Mouse (Mus musculus) heart, embryonic 15.5 days (tissue): Measurements from ENCODE around the gene Elmo3. TPM values are rescaled to one million over a fixed set of nuclear protein-coding genes. Genes with fewer than 3 reads are reported as not detected.

Experiments used
- ATAC-seq: fragments of 200-750 bp; cut with Nextera tagmentation; replicated peaks from 2 replicates; pipeline ENCODE4 v1.8.0; 2017; ENCODE audit warnings: low read depth, moderate TSS enrichment; ENCODE audit not compliant: insufficient number of reproducible peaks, insufficient read depth, low FRiP score
- H3K27ac ChIP-seq: fragments of 300-500 bp; sonication (generic); 2 replicates; pipeline ENCODE4 v1.5.1; 2015; ENCODE audit warnings: mild to moderate bottlenecking, inconsistent platforms
- H3K27me3 ChIP-seq: fragments of 300-500 bp; sonication (generic); 2 replicates; pipeline ENCODE4 v1.6.1; 2015; ENCODE audit warnings: inconsistent platforms
- H3K36me3 ChIP-seq: fragments of 300-500 bp; sonication (generic); 2 replicates; pipeline ENCODE4 v1.6.1; 2015; ENCODE audit warnings: mild to moderate bottlenecking, inconsistent platforms
- H3K4me1 ChIP-seq: fragments of 300-500 bp; sonication (generic); replicated peaks from 2 replicates; pipeline ENCODE4 v1.6.1; 2015; ENCODE audit warnings: inconsistent platforms
- H3K4me2 ChIP-seq: fragments of 300-500 bp; sonication (generic); 2 replicates; pipeline ENCODE4 v1.6.1; 2015; ENCODE audit warnings: inconsistent platforms, mild to moderate bottlenecking, moderate library complexity
- H3K4me3 ChIP-seq: fragments of 300-500 bp; sonication (generic); 2 replicates; pipeline ENCODE4 v1.5.1; 2015; ENCODE audit warnings: mild to moderate bottlenecking, inconsistent platforms
- H3K9ac ChIP-seq: fragments of 300-500 bp; sonication (generic); 2 replicates; pipeline ENCODE4 v1.6.1; 2015; ENCODE audit warnings: mild to moderate bottlenecking, inconsistent platforms
- H3K9me3 ChIP-seq: fragments of 300-500 bp; sonication (generic); replicated peaks from 2 replicates; pipeline ENCODE4 v1.6.1; 2016; ENCODE audit warnings: inconsistent platforms
- WGBS: fragments of 180-500 bp; shearing (Covaris S2); methylation state at CpG from one replicate; pipeline ENCODE4 v1.1.7; 2015; ENCODE audit warnings: mixed read lengths; 5-methylcytosine and 5-hydroxymethylcytosine counted together
- polyA plus RNA-seq: library from polyadenylated mRNA; unstranded; fragments of >200 nt; fragmentation: Nextera tagmentation; extraction: Ambion mirVana; gene quantifications from 2 replicates; pipeline ENCODE4 v1.2.1, GENCODE M21; 2015

Gene Elmo3
- polyA plus RNA-seq, 1 experiment from 2014 or later: 2.3 TPM

- Histone ChIP-seq H3K4me2 (peak overlapping the region; percentile 80), H3K36me3 (0 out of 2 replicates have a peak, but pooled peaks cover 3% of the 10 kb centered on the region), H3K4me1 (peaks cover 36% of the 10 kb centered on the region), H3K9ac (peak overlapping the region; percentile 62), H3K27ac (no peak overlapping the region), H3K9me3 (no peaks in the 10 kb centered on the region), H3K27me3 (peaks cover 56% of the 10 kb centered on the region), H3K4me3 (peak overlapping the region; percentile 79)
- 12% methylated on average over 10 of the region's 10 CpGs for WGBS
- no peak for ATAC-seq
Observed at GRCm38 (mm10) chr8:105265128-105265527, 40.3 kb upstream of the Elmo3 start.

DNA sequence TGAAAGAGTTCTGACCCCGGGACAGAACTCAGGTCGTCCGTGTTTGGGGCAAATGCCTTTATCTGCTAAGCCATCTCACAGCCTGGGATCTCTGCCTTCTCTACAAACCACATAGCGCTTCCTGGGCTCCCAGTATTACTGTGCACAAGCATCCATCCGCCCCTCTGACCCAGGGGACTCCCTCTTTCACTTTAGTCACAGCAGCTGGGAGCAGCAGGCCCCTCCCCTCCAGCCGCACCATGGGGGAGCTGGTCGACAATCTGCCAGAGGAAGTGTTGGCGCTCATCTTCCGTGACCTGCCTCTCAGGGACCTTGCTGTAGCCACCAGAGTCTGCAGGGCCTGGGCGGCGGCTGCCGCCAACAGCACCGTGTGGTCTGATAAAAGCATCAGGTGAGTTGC lies 38.6 kb upstream of the Elmo3 start:
- peaks cover 42% of the 10 kb centered on the region for H3K4me1 ChIP-seq
- H3K9ac ChIP-seq: no peak overlapping the region
- peaks cover 62% of the 10 kb centered on the region for H3K27me3 ChIP-seq
- no peaks in the 10 kb centered on the region for H3K9me3 ChIP-seq
- H3K4me2 ChIP-seq: no peak overlapping the region
- no peak overlapping the region for H3K4me3 ChIP-seq
- ATAC-seq: no peak
- 44% methylated on average over 13 of the region's 13 CpGs for WGBS
- no peak overlapping the region for H3K27ac ChIP-seq
- 0 out of 2 replicates have a peak, but pooled peaks cover 3% of the 10 kb centered on the region for H3K36me3 ChIP-seq

- H3K36me3 ChIP-seq: 0 out of 2 replicates have a peak, but pooled peaks cover 3% of the 10 kb centered on the region
- peak overlapping the region; percentile 50 for H3K4me3 ChIP-seq
- H3K27me3 ChIP-seq: peaks cover 74% of the 10 kb centered on the region
- peaks cover 42% of the 10 kb centered on the region for H3K4me1 ChIP-seq
- peak; percentile 24; the same call in 1 of the 2 replicates for ATAC-seq
- peak overlapping the region; percentile 52 for H3K9ac ChIP-seq
- no peak overlapping the region for H3K27ac ChIP-seq
- WGBS: 3% methylated on average over 65 of the region's 65 CpGs
- peak overlapping the region; percentile 84 for H3K4me2 ChIP-seq
- no peaks in the 10 kb centered on the region for H3K9me3 ChIP-seq
Observed at GRCm38 (mm10) chr8:105268342-105269074, 36.9 kb upstream of the Elmo3 start.

DNA sequence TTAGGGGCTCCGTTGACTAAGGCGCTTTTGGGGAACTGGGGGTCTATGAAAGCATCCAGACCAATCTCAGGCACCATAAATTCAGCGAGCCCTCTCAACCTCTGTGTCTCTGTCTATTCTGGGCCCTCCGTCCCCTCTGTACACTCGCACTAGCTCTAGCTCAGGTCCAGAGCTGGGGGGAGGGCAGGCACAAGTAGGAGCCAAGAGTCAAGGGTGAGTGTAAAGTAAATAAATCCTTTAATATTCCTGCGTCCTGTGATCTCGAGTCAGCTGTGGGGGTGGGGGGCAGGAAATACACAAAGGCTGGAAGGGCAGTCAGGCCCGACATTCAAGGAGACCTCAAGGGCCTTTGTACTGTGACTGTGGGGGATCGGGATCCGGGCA lies 36.3 kb upstream of the Elmo3 start:
- H3K27me3 ChIP-seq: peaks cover 77% of the 10 kb centered on the region
- WGBS: 6% methylated on average over 10 of the region's 10 CpGs
- H3K36me3 ChIP-seq: 0 out of 2 replicates have a peak, but pooled peaks cover 3% of the 10 kb centered on the region
- peak overlapping the region; percentile 52 for H3K9ac ChIP-seq
- ATAC-seq: no peak
- peak overlapping the region; percentile 84 for H3K4me2 ChIP-seq
- no peaks in the 10 kb centered on the region for H3K9me3 ChIP-seq
- H3K27ac ChIP-seq: no peak overlapping the region
- peak overlapping the region; percentile 50 for H3K4me3 ChIP-seq
- peaks cover 37% of the 10 kb centered on the region for H3K4me1 ChIP-seq

GRCm38 (mm10) chr8:105269461-105269947 lies 35.9 kb upstream of the Elmo3 start, which contains the start of gene Hsf4:
Gene Hsf4 (plus strand): TSS chr8:105269801.
- Histone ChIP-seq H3K4me1 (peaks cover 36% of the 10 kb centered on the region), H3K27me3 (peaks cover 81% of the 10 kb centered on the region), H3K36me3 (0 out of 2 replicates have a peak, but pooled peaks cover 3% of the 10 kb centered on the region), H3K4me3 (peak within 1 kb of the TSS; percentile 50), H3K27ac (no peak within 1 kb of the TSS), H3K4me2 (peak within 1 kb of the TSS; percentile 84), H3K9ac (peak within 1 kb of the TSS; percentile 52), H3K9me3 (no peaks in the 10 kb centered on the region)
- under 1% methylated on average over 42 of the region's 42 CpGs for WGBS
- no peak; the same call in 1 of the 2 replicates for ATAC-seq

GRCm38 (mm10) chr8:105270101-105270915 lies 35.1 kb upstream of the Elmo3 start:
- WGBS: 5% methylated on average over 39 of the region's 39 CpGs

GRCm38 (mm10) chr8:105270916-105271186 lies 34.5 kb upstream of the Elmo3 start:
- Histone ChIP-seq H3K27ac (no peak overlapping the region), H3K4me2 (peak overlapping the region; percentile 84; the same call in 1 of the 2 replicates), H3K36me3 (0 out of 2 replicates have a peak, but pooled peaks cover 3% of the 10 kb centered on the region), H3K27me3 (peaks cover 92% of the 10 kb centered on the region), H3K9ac (no peak overlapping the region), H3K4me3 (peak overlapping the region; percentile 50; the same call in 1 of the 2 replicates), H3K4me1 (peaks cover 36% of the 10 kb centered on the region), H3K9me3 (no peaks in the 10 kb centered on the region)
- ATAC-seq: no peak
- WGBS: 5% methylated on average over 11 of the region's 11 CpGs

More at GRCm38 (mm10) chr8:105270101-105270915, 35.1 kb upstream of the Elmo3 start:
- Histone ChIP-seq H3K4me2 (peak overlapping the region; percentile 84), H3K4me1 (peaks cover 31% of the 10 kb centered on the region), H3K27me3 (peaks cover 89% of the 10 kb centered on the region), H3K9me3 (no peaks in the 10 kb centered on the region), H3K4me3 (peak overlapping the region; percentile 50), H3K27ac (no peak overlapping the region), H3K36me3 (0 out of 2 replicates have a peak, but pooled peaks cover 3% of the 10 kb centered on the region), H3K9ac (peak overlapping the region; percentile 52)
- ATAC-seq: no peak

DNA sequence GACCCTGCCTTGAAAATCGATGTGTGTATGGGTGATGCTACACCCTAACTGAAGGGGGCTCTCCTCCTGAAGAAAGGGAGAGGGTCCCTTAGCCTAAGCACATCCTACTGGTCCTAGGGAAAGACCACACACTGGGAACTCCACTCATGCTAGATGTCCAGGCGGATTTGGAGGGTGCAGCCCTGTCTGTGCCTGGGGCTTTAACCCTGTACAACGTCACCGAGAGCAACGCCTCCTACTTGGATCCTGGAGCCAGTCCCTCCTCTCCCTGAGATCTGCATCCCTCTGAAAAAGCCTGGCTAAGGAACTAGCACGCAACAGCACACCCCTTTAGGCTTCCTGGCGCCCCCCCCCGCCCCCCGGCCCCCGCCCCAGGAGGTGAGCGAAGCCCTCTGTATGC lies 30.0 kb upstream of the Elmo3 start:
- H3K36me3 ChIP-seq: no peaks in the 10 kb centered on the region
- peak overlapping the region; percentile 51 for H3K4me3 ChIP-seq
- H3K27me3 ChIP-seq: peaks cover 95% of the 10 kb centered on the region
- H3K4me1 ChIP-seq: peaks cover 32% of the 10 kb centered on the region
- no peaks in the 10 kb centered on the region for H3K9me3 ChIP-seq
- WGBS: 9% methylated on average over 11 of the region's 11 CpGs
- peak overlapping the region; percentile 84 for H3K4me2 ChIP-seq
- no peak overlapping the region for H3K9ac ChIP-seq
- no peak overlapping the region for H3K27ac ChIP-seq
- ATAC-seq: no peak

GRCm38 (mm10) chr8:105275840-105276239 lies 29.6 kb upstream of the Elmo3 start, which contains the start of gene Nol3:
Gene Nol3 (plus strand): TSS chr8:105276140.
- Histone ChIP-seq H3K9ac (peak within 1 kb of the TSS; percentile 49), H3K4me2 (peak within 1 kb of the TSS; percentile 84), H3K4me3 (peak within 1 kb of the TSS; percentile 51), H3K27me3 (peaks cover 94% of the 10 kb centered on the region), H3K4me1 (peaks cover 27% of the 10 kb centered on the region), H3K36me3 (no peaks in the 10 kb centered on the region), H3K9me3 (no peaks in the 10 kb centered on the region), H3K27ac (no peak within 1 kb of the TSS)
- no peak for ATAC-seq
- 5% methylated on average over 10 of the region's 10 CpGs for whole genome bisulfite sequencing

DNA sequence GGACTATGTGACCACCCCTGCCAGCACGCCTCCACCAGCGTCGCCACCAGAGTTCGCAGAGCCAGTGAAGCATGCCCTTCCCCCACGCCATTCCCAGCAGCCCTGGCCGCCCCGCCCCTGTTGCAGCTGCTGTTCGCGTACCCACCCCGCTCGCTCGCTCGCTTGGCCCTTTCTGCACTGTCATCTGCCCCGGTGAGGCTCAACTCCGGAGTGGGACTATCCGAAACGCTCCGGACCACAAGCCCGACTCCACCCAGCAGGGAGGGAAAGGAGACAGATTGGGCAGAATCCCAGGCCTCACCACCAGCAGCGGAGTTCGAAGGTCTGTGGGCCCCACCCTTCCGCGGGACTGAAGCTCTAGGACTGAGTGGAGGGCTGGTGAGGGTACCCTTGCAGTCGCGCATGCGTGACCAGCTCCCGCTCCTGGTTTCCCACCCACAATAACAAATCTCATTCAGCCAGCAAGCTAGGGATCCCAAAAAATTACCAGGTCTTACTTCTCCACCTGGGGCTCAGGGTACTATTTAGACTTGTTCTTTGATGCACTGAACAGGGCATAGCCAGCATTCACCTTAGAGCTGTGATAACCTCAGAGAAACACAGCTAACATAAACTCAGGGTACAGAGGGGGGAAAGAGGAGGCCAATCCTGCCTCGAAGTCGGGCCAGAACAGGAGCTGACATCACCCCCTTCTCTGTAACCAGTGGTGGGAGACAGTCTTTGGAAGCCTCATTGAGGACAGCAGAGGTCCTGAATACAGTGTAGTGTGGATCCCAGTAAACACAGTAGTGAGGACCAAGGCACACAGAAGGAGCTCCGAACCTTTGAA lies 28.9 kb upstream of the Elmo3 start:
- H3K4me3 ChIP-seq: peak overlapping the region; percentile 51
- H3K27ac ChIP-seq: no peak overlapping the region
- H3K36me3 ChIP-seq: no peaks in the 10 kb centered on the region
- H3K9ac ChIP-seq: peak overlapping the region; percentile 49
- peaks cover 90% of the 10 kb centered on the region for H3K27me3 ChIP-seq
- WGBS: 4% methylated on average over 29 of the region's 30 CpGs
- H3K4me2 ChIP-seq: peak overlapping the region; percentile 84
- ATAC-seq: peak; percentile 58
- no peaks in the 10 kb centered on the region for H3K9me3 ChIP-seq
- H3K4me1 ChIP-seq: peaks cover 27% of the 10 kb centered on the region
